27 mouse cellular contexts compared by ENCODE assay signal in the genomic region with DNA sequence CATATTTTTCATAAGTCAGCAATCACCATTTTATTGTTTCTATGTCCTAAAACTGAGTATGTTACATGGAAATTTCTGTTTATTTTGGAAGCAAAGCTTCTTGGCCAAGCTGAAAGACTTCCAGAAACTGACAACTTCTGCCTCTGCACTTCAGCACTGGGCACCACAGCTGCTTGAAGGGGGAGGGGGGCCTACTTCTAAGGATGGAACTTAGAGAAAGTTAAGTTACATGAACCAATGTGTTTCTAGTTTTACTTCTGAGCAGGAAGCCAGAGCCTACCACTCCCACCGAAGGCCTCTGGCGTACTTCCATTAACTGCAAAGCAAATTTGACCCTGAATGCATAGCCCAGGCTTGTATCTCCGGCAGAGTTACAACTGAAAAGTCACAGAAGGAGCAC.
DNase-seq lines count a peak whose midpoint lies in the region; ATAC-seq and TF ChIP-seq lines count a peak whose summit lies in the region.
"Had no signal": no experiment of that assay in that cellular context is flagged by ENCODE, and none has a peak within 500 bp of the region (broad histone marks: within the 10 kb centered on the region; RNA-seq: fewer than 3 reads in every experiment).

No protein-coding gene starts in this region.

- no peaks in the 10 kb centered on the region for H3K36me3 ChIP-seq in heart, embryonic 13.5 days
- no peaks in the 10 kb centered on the region for H3K36me3 ChIP-seq in kidney, postnatal 0 days (ENCODE audit: insufficient read depth, low read length)
- H3K36me3 ChIP-seq in lung, embryonic 16.5 days (ENCODE audit: control insufficient read depth, insufficient read depth, low read length), result no peaks in the 10 kb centered on the region
- H3K36me3 ChIP-seq: embryonic facial prominence, embryonic 12.5 days; forebrain, embryonic 12.5 days; midbrain, embryonic 10.5 days; midbrain, embryonic 15.5 days; stomach, embryonic 15.5 days had no signal

- no peak for DNase-seq in heart, postnatal 10 days
- peak; percentile 35 for DNase-seq in kidney, postnatal 0 days (ENCODE audit: low spot score)
- no peak for DNase-seq in kidney, adult 8-10 months
- DNase-seq in lung, adult 2 months, result no peak
- DNase-seq in lung, postnatal 14 days, result peak; percentile 0
- DNase-seq in urinary bladder, postnatal 10 days (ENCODE audit: low spot score), result no peak
- DNase-seq: adrenal gland, postnatal 10 days; cerebellum, adult 11 months; cerebellum, adult 9-10 months; cerebellum, postnatal 36 days; forebrain, postnatal 0 days; gastrocnemius, postnatal 14 days; layer of hippocampus, postnatal 36 days; liver; right cerebral cortex, postnatal 25 days; thymus, postnatal 14 days had no signal

- no peaks in the 10 kb centered on the region for H3K27me3 ChIP-seq in heart, embryonic 13.5 days (replicated peaks)
- H3K27me3 ChIP-seq in kidney, postnatal 0 days (ENCODE audit: insufficient read depth, low read length), result no peaks in the 10 kb centered on the region
- no peaks in the 10 kb centered on the region for H3K27me3 ChIP-seq in lung, embryonic 16.5 days (ENCODE audit: control insufficient read depth, insufficient read depth, low read depth, low read length)
- H3K27me3 ChIP-seq: embryonic facial prominence, embryonic 12.5 days; forebrain, embryonic 12.5 days; midbrain, embryonic 15.5 days; Patski; stomach, embryonic 15.5 days had no signal

- peaks cover 10% of the 10 kb centered on the region; the same call in 1 of the 2 replicates for H3K4me1 ChIP-seq in heart, embryonic 13.5 days
- no peaks in the 10 kb centered on the region for H3K4me1 ChIP-seq in kidney, postnatal 0 days (replicated peaks; ENCODE audit: insufficient read depth, low read length)
- H3K4me1 ChIP-seq in lung, embryonic 16.5 days (replicated peaks; ENCODE audit: control insufficient read depth, insufficient read depth, low read length), result no peaks in the 10 kb centered on the region; the same call in 1 of the 2 replicates
- no peaks in the 10 kb centered on the region for H3K4me1 ChIP-seq in lung, adult 2 months (ENCODE audit: control insufficient read depth, insufficient read depth, low read length)
- H3K4me1 ChIP-seq: embryonic facial prominence, embryonic 12.5 days; forebrain, embryonic 12.5 days; midbrain, embryonic 10.5 days; midbrain, embryonic 15.5 days; stomach, embryonic 15.5 days had no signal

- H3K9me3 ChIP-seq in heart, embryonic 13.5 days, result no peaks in the 10 kb centered on the region
- H3K9me3 ChIP-seq in kidney, postnatal 0 days (replicated peaks; ENCODE audit: low read length), result no peaks in the 10 kb centered on the region
- no peaks in the 10 kb centered on the region for H3K9me3 ChIP-seq in lung, embryonic 16.5 days (ENCODE audit: control insufficient read depth, low read length)
- H3K9me3 ChIP-seq: embryonic facial prominence, embryonic 12.5 days; forebrain, embryonic 12.5 days; midbrain, embryonic 10.5 days; midbrain, embryonic 15.5 days; stomach, embryonic 15.5 days had no signal

- no peak overlapping the region for H3K4me3 ChIP-seq in heart, embryonic 13.5 days
- H3K4me3 ChIP-seq in kidney, postnatal 0 days (replicated peaks; ENCODE audit: low read depth, low read length), result no peak overlapping the region
- H3K4me3 ChIP-seq in lung, embryonic 16.5 days (ENCODE audit: low read length), result no peak overlapping the region
- H3K4me3 ChIP-seq in lung, adult 2 months (replicated peaks; ENCODE audit: extremely low read depth, low read depth, low read length), result no peak overlapping the region
- H3K4me3 ChIP-seq: embryonic facial prominence, embryonic 12.5 days; forebrain, embryonic 12.5 days; midbrain, embryonic 10.5 days; midbrain, embryonic 15.5 days; stomach, embryonic 15.5 days had no signal

- TF ChIP-seq POLR2A in lung, adult 2 months (IDR thresholded peaks at IDR 0.05; ENCODE audit: borderline replicate concordance, extremely low read depth, low read depth, low read length), result no peak

- intact Hi-C loops in heart, postnatal 10 days (cut with DNase I), result no loop called here

- H3K27ac ChIP-seq in heart, embryonic 13.5 days (replicated peaks), result 0 out of 2 replicates have a peak overlapping the region, but pooled peaks have one; percentile 8
- no peak overlapping the region for H3K27ac ChIP-seq in kidney, postnatal 0 days
- peak overlapping the region; percentile 22; the same call in 1 of the 2 replicates for H3K27ac ChIP-seq in lung, embryonic 16.5 days (ENCODE audit: low read length)
- H3K27ac ChIP-seq: embryonic facial prominence, embryonic 12.5 days; forebrain, embryonic 12.5 days; hindbrain, embryonic 14.5 days; liver, embryonic 14.5 days; midbrain, embryonic 10.5 days; midbrain, embryonic 15.5 days; stomach, embryonic 15.5 days had no signal

- H3K9ac ChIP-seq in heart, embryonic 13.5 days, result no peak overlapping the region
- H3K9ac ChIP-seq in kidney, postnatal 0 days (ENCODE audit: low read depth, low read length), result no peak overlapping the region
- no peak overlapping the region for H3K9ac ChIP-seq in lung, embryonic 16.5 days (ENCODE audit: low read length)
- H3K9ac ChIP-seq: embryonic facial prominence, embryonic 12.5 days; forebrain, embryonic 12.5 days; forebrain, postnatal 0 days; hindbrain, embryonic 14.5 days; liver, embryonic 14.5 days; midbrain, embryonic 15.5 days; stomach, embryonic 15.5 days had no signal

- no peak for ATAC-seq in heart, embryonic 13.5 days (ENCODE audit: extremely low read depth, insufficient number of reproducible peaks, low FRiP score, low TSS enrichment)
- ATAC-seq in kidney, postnatal 0 days (replicated peaks; ENCODE audit: low FRiP score, low read depth), result no peak
- peak; percentile 38; the same call in 1 of the 2 replicates for ATAC-seq in lung, embryonic 16.5 days (ENCODE audit: low read depth)
- ATAC-seq: forebrain, postnatal 0 days; intestine, postnatal 0 days; midbrain, embryonic 15.5 days; Patski had no signal

- WGBS in heart, embryonic 13.5 days, result 63% methylated on average over 3 of the region's 3 CpGs
- 57% methylated on average over 3 of the region's 3 CpGs for WGBS in kidney, postnatal 0 days
- 64% methylated on average over 3 of the region's 3 CpGs for WGBS in lung, embryonic 16.5 days
- WGBS in lung, adult 2 months, result 64% methylated on average over 3 of the region's 3 CpGs

- no peak overlapping the region for H3K4me2 ChIP-seq in heart, embryonic 13.5 days
- H3K4me2 ChIP-seq in kidney, postnatal 0 days (ENCODE audit: low read length), result no peak overlapping the region
- H3K4me2 ChIP-seq in lung, embryonic 16.5 days (ENCODE audit: low read depth, low read length), result no peak overlapping the region
- H3K4me2 ChIP-seq: embryonic facial prominence, embryonic 12.5 days; forebrain, embryonic 12.5 days; hindbrain, embryonic 14.5 days; midbrain, embryonic 15.5 days; stomach, embryonic 15.5 days had no signal

- no peak for TF ChIP-seq CTCF in kidney, postnatal 0 days (IDR thresholded peaks at IDR 0.05; ENCODE audit: low read depth)
- no peak for TF ChIP-seq CTCF in lung, adult 2 months (IDR thresholded peaks at IDR 0.05; ENCODE audit: insufficient read depth, low read length)

Comparison
In these comparisons a context has a peak if more than half of its experiments do, and no peak if none do; other contexts are left out.
1. DNase-seq: peak in kidney, postnatal 0 days (single experiment) and lung, postnatal 14 days (single experiment); none in heart, postnatal 10 days (0 of 2), kidney, adult 8-10 months (0 of 2), lung, adult 2 months (single experiment) and urinary bladder, postnatal 10 days (single experiment).